ENCODE assay signal across 24 mouse cellular contexts in genomic region chr1:143852329-143852728, GRCm38 (mm10).
DNase-seq lines count a peak whose midpoint lies in the region; ATAC-seq and TF ChIP-seq lines count a peak whose summit lies in the region.
"Had no signal": no experiment of that assay in that cellular context is flagged by ENCODE, and none has a peak within 500 bp of the region (broad histone marks: within the 10 kb centered on the region; RNA-seq: fewer than 3 reads in every experiment).

No protein-coding gene starts in this region.

- H3K9ac ChIP-seq in lung, embryonic 14.5 days, result no peak overlapping the region
- no peak overlapping the region for H3K9ac ChIP-seq in lung, postnatal 0 days (replicated peaks; ENCODE audit: low read depth)
- H3K9ac ChIP-seq: embryonic facial prominence, embryonic 13.5 days; forebrain, embryonic 13.5 days; intestine, embryonic 15.5 days; limb, embryonic 12.5 days; liver, embryonic 13.5 days had no signal

- H3K4me1 ChIP-seq in lung, embryonic 14.5 days (ENCODE audit: insufficient read depth), result no peaks in the 10 kb centered on the region
- H3K4me1 ChIP-seq in lung, postnatal 0 days (ENCODE audit: insufficient read depth, low read depth, low read length), result no peaks in the 10 kb centered on the region
- H3K4me1 ChIP-seq: embryonic facial prominence, embryonic 13.5 days; forebrain, embryonic 13.5 days; intestine, embryonic 15.5 days; liver, embryonic 13.5 days had no signal

- intact Hi-C loops in gastrocnemius, adult 2 months (cut with DNase I), result no loop called here

- H3K27ac ChIP-seq in gastrocnemius, adult 2 months, result peak overlapping the region; percentile 81
- no peak overlapping the region; the same call in 1 of the 2 replicates for H3K27ac ChIP-seq in lung, embryonic 14.5 days (ENCODE audit: low read depth)
- H3K27ac ChIP-seq in lung, postnatal 0 days (ENCODE audit: low read length), result no peak overlapping the region
- H3K27ac ChIP-seq: embryonic facial prominence, embryonic 13.5 days; forebrain, embryonic 13.5 days; hindbrain, embryonic 10.5 days; intestine, embryonic 15.5 days; limb, embryonic 12.5 days; liver, embryonic 13.5 days had no signal

- no peaks in the 10 kb centered on the region for H3K27me3 ChIP-seq in lung, embryonic 14.5 days (ENCODE audit: insufficient read depth, low read length)
- H3K27me3 ChIP-seq in lung, postnatal 0 days (replicated peaks; ENCODE audit: insufficient read depth, low read length), result no peaks in the 10 kb centered on the region
- H3K27me3 ChIP-seq: embryonic facial prominence, embryonic 13.5 days; forebrain, embryonic 13.5 days; intestine, embryonic 15.5 days; limb, embryonic 12.5 days; liver, embryonic 13.5 days had no signal

- WGBS in lung, embryonic 14.5 days, result 38% methylated on average over 4 of the region's 4 CpGs
- WGBS in lung, postnatal 0 days, result 43% methylated on average over 4 of the region's 4 CpGs

- no peak overlapping the region for H3K4me3 ChIP-seq in gastrocnemius, adult 2 months
- no peak overlapping the region for H3K4me3 ChIP-seq in lung, embryonic 14.5 days (ENCODE audit: low read depth, low read length)
- H3K4me3 ChIP-seq in lung, postnatal 0 days (ENCODE audit: low read depth, low read length), result no peak overlapping the region
- H3K4me3 ChIP-seq: embryonic facial prominence, embryonic 13.5 days; erythroblast, embryonic 14.5 days; forebrain, embryonic 13.5 days; hindbrain, embryonic 10.5 days; intestine, embryonic 15.5 days; limb, embryonic 12.5 days; liver, embryonic 13.5 days had no signal

- no peaks in the 10 kb centered on the region for H3K36me3 ChIP-seq in lung, embryonic 14.5 days (ENCODE audit: insufficient read depth)
- no peaks in the 10 kb centered on the region for H3K36me3 ChIP-seq in lung, postnatal 0 days (ENCODE audit: insufficient read depth, low read length)
- H3K36me3 ChIP-seq: embryonic facial prominence, embryonic 13.5 days; hindbrain, embryonic 10.5 days; intestine, embryonic 15.5 days; limb, embryonic 12.5 days; liver, embryonic 13.5 days had no signal

- no peak for ATAC-seq in lung, embryonic 14.5 days (ENCODE audit: insufficient read depth)
- no peak for ATAC-seq in lung, postnatal 0 days
- ATAC-seq in activated CD4-positive, CD25-positive, alpha-beta regulatory T cell, adult 4 months, result no peak
- ATAC-seq: forebrain, embryonic 13.5 days; hindbrain, embryonic 16.5 days; intestine, embryonic 15.5 days had no signal

- TF ChIP-seq EP300 in lung, postnatal 0 days (IDR thresholded peaks at IDR 0.05), result no peak

- H3K9me3 ChIP-seq in lung, embryonic 14.5 days (ENCODE audit: low read depth, low read length), result no peaks in the 10 kb centered on the region
- no peaks in the 10 kb centered on the region for H3K9me3 ChIP-seq in lung, postnatal 0 days (ENCODE audit: low read length)
- H3K9me3 ChIP-seq: embryonic facial prominence, embryonic 13.5 days; forebrain, embryonic 13.5 days; hindbrain, embryonic 10.5 days; intestine, embryonic 15.5 days; limb, embryonic 12.5 days; liver, embryonic 13.5 days had no signal

- DNase-seq in gastrocnemius, adult 2 months, result no peak
- no peak for DNase-seq in gastrocnemius, postnatal 25 days
- peak; percentile 19 for DNase-seq in kidney, adult 9 months
- DNase-seq in kidney, postnatal 25 days, result no peak
- DNase-seq in lung, embryonic 14.5 days, result peak; percentile 39
- no peak for DNase-seq in lung, postnatal 0 days (ENCODE audit: low spot score)
- DNase-seq in fibroblast of lung, adult 2 months (ENCODE audit: low read depth), result peak; percentile 15
- DNase-seq: adrenal gland, postnatal 14 days; cerebellum, adult 8-10 months; cerebellum, postnatal 36 days; embryo, embryonic 11 days; layer of hippocampus, postnatal 36 days; liver, embryonic 13.5 days; lung, adult 2 months; thymus, adult 18-20 months; thymus, postnatal 36 days had no signal

- no peak for TF ChIP-seq CTCF in gastrocnemius, adult 2 months (IDR thresholded peaks at IDR 0.05)
- no peak for TF ChIP-seq CTCF in lung, embryonic 14.5 days (IDR thresholded peaks at IDR 0.05; ENCODE audit: low read depth)
- no peak for TF ChIP-seq CTCF in lung, postnatal 0 days (IDR thresholded peaks at IDR 0.05)

- H3K4me2 ChIP-seq in lung, embryonic 14.5 days, result no peak overlapping the region
- no peak overlapping the region for H3K4me2 ChIP-seq in lung, postnatal 0 days (replicated peaks; ENCODE audit: low read depth, low read length)
- H3K4me2 ChIP-seq: embryonic facial prominence, embryonic 13.5 days; forebrain, embryonic 13.5 days; intestine, embryonic 15.5 days; limb, embryonic 12.5 days; liver, embryonic 13.5 days had no signal

Comparison
In these comparisons a context has a peak if more than half of its experiments do, and no peak if none do; other contexts are left out.
1. DNase-seq: peak in kidney, adult 9 months (single experiment), lung, embryonic 14.5 days (single experiment) and fibroblast of lung, adult 2 months (single experiment); none in gastrocnemius, adult 2 months (single experiment), gastrocnemius, postnatal 25 days (single experiment), kidney, postnatal 25 days (0 of 2) and lung, postnatal 0 days (single experiment).